Comparison of ENCODE assay signal across 17 mouse cellular contexts in genomic region chr11:108246267-108246702, GRCm38 (mm10).
DNase-seq lines count a peak whose midpoint lies in the region; ATAC-seq and TF ChIP-seq lines count a peak whose summit lies in the region.
"Had no signal": no experiment of that assay in that cellular context is flagged by ENCODE, and none has a peak within 500 bp of the region (broad histone marks: within the 10 kb centered on the region; RNA-seq: fewer than 3 reads in every experiment).

No protein-coding gene starts in this region.

- H3K27ac ChIP-seq in heart, postnatal 0 days (ENCODE audit: low read depth): no peak overlapping the region
- H3K27ac ChIP-seq in liver, embryonic 16.5 days (ENCODE audit: low read length): no peak overlapping the region
- no peak overlapping the region for H3K27ac ChIP-seq in hindbrain, embryonic 13.5 days
- H3K27ac ChIP-seq: limb, embryonic 13.5 days; lung, embryonic 15.5 days; macrophage had no signal

- peak overlapping the region; percentile 4; the same call in 1 of the 2 replicates for H3K4me2 ChIP-seq in heart, postnatal 0 days (ENCODE audit: low read depth, low read length)
- H3K4me2 ChIP-seq in liver, embryonic 16.5 days (ENCODE audit: low read depth, low read length): no peak overlapping the region
- no peak overlapping the region for H3K4me2 ChIP-seq in hindbrain, embryonic 13.5 days
- H3K4me2 ChIP-seq: limb, embryonic 13.5 days; lung, embryonic 15.5 days had no signal

- no peak for TF ChIP-seq EP300 in heart, postnatal 0 days (IDR thresholded peaks at IDR 0.05; ENCODE audit: low read depth)

- ATAC-seq in frontal cortex, adult (ENCODE audit: low TSS enrichment): peak; percentile 47; the same call in 1 of the 2 replicates
- ATAC-seq in heart, postnatal 0 days (ENCODE audit: insufficient read depth, low read depth): no peak
- peak; percentile 58; the same call in 1 of the 2 replicates for ATAC-seq in liver, embryonic 16.5 days (ENCODE audit: low read depth)
- ATAC-seq in hindbrain, embryonic 13.5 days (ENCODE audit: low FRiP score): no peak

- no peak for TF ChIP-seq CTCF in heart, postnatal 0 days (IDR thresholded peaks at IDR 0.05; ENCODE audit: low read depth)

- DNase-seq in frontal cortex, adult 2 months (ENCODE audit: extremely low spot score in 1 of 2, low spot score in 1 of 2): no peak
- no peak for DNase-seq in heart, postnatal 0 days (ENCODE audit: low spot score)
- DNase-seq in heart, postnatal 4 days: no peak
- peak; percentile 39 for DNase-seq in c-Kit-positive CD71-negative TER-119-negative erythroid progenitor cells, embryonic 14.5 days (ENCODE audit: low read depth)
- no peak for DNase-seq in cerebellum, postnatal 25 days
- DNase-seq: cerebellum, adult 9-11 months; embryo, embryonic 11 days; kidney, adult 9 months; kidney, postnatal 36 days; spleen, adult 18-20 months; thymus, adult 2 months had no signal

- no peaks in the 10 kb centered on the region for H3K36me3 ChIP-seq in heart, postnatal 0 days (replicated peaks; ENCODE audit: control insufficient read depth, insufficient read depth, low read length)
- H3K36me3 ChIP-seq in liver, embryonic 16.5 days (ENCODE audit: control insufficient read depth, insufficient read depth): no peaks in the 10 kb centered on the region
- no peaks in the 10 kb centered on the region for H3K36me3 ChIP-seq in hindbrain, embryonic 13.5 days
- H3K36me3 ChIP-seq: limb, embryonic 13.5 days; lung, embryonic 15.5 days had no signal

- H3K4me1 ChIP-seq in heart, postnatal 0 days (ENCODE audit: control insufficient read depth, insufficient read depth): peaks cover 66% of the 10 kb centered on the region
- H3K4me1 ChIP-seq in liver, embryonic 16.5 days (ENCODE audit: control insufficient read depth, low read depth, low read length): peaks cover 10% of the 10 kb centered on the region
- H3K4me1 ChIP-seq in hindbrain, embryonic 13.5 days (replicated peaks): peaks cover 22% of the 10 kb centered on the region

- WGBS in heart, postnatal 0 days: 29% methylated on average over 4 of the region's 4 CpGs
- WGBS in liver, embryonic 16.5 days (ENCODE audit: insufficient replicate concordance): 19% methylated on average over 4 of the region's 4 CpGs
- WGBS in hindbrain, embryonic 13.5 days: 76% methylated on average over 4 of the region's 4 CpGs

- no peak overlapping the region for H3K4me3 ChIP-seq in heart, postnatal 0 days (ENCODE audit: low read depth, low read length)
- no peak overlapping the region for H3K4me3 ChIP-seq in liver, embryonic 16.5 days (ENCODE audit: low read depth, low read length)
- H3K4me3 ChIP-seq in hindbrain, embryonic 13.5 days: no peak overlapping the region
- H3K4me3 ChIP-seq: limb, embryonic 13.5 days; lung, embryonic 15.5 days had no signal

- H3K27me3 ChIP-seq in heart, postnatal 0 days (ENCODE audit: control insufficient read depth, insufficient read depth, low read length): no peaks in the 10 kb centered on the region
- H3K27me3 ChIP-seq in liver, embryonic 16.5 days (ENCODE audit: control insufficient read depth, insufficient read depth, low read depth, low read length): no peaks in the 10 kb centered on the region
- H3K27me3 ChIP-seq in hindbrain, embryonic 13.5 days: no peaks in the 10 kb centered on the region
- H3K27me3 ChIP-seq: limb, embryonic 13.5 days; lung, embryonic 15.5 days had no signal

- no peaks in the 10 kb centered on the region for H3K9me3 ChIP-seq in heart, postnatal 0 days (replicated peaks; ENCODE audit: control insufficient read depth, low read length)
- H3K9me3 ChIP-seq in liver, embryonic 16.5 days (replicated peaks; ENCODE audit: control insufficient read depth, low read length): no peaks in the 10 kb centered on the region
- no peaks in the 10 kb centered on the region for H3K9me3 ChIP-seq in hindbrain, embryonic 13.5 days
- H3K9me3 ChIP-seq: limb, embryonic 13.5 days; lung, embryonic 15.5 days had no signal

- no peak overlapping the region for H3K9ac ChIP-seq in heart, postnatal 0 days (replicated peaks; ENCODE audit: low read depth, low read length)
- H3K9ac ChIP-seq in liver, embryonic 16.5 days (ENCODE audit: low read depth, low read length): no peak overlapping the region
- no peak overlapping the region for H3K9ac ChIP-seq in hindbrain, embryonic 13.5 days
- H3K9ac ChIP-seq: limb, embryonic 13.5 days; lung, embryonic 15.5 days had no signal

Comparison
In these comparisons a context has a peak if more than half of its experiments do, and no peak if none do; other contexts are left out.
1. ATAC-seq: peak in frontal cortex, adult (single experiment) and liver, embryonic 16.5 days (single experiment); none in heart, postnatal 0 days (single experiment) and hindbrain, embryonic 13.5 days (single experiment).